Mouse (Mus musculus) embryonic facial prominence, embryonic 12.5 days (tissue): ENCODE data around the gene Slit3. TPM values are rescaled to one million over a fixed set of nuclear protein-coding genes. Genes with fewer than 3 reads are reported as not detected.

Experiments used
- ATAC-seq: fragments of 200-750 bp; cut with Nextera tagmentation; 2 replicates; pipeline ENCODE4 v1.8.0; 2017; ENCODE audit not compliant: insufficient number of reproducible peaks, insufficient read depth, low FRiP score, low TSS enrichment
- H3K27ac ChIP-seq: fragments of 300-500 bp; sonication (generic); 2 replicates; pipeline ENCODE4 v1.5.1; 2016; ENCODE audit warnings: mild to moderate bottlenecking
- H3K27me3 ChIP-seq: fragments of 300-500 bp; sonication (generic); 2 replicates; pipeline ENCODE4 v1.6.1; 2016; ENCODE audit warnings: mild to moderate bottlenecking, moderate library complexity
- H3K36me3 ChIP-seq: fragments of 300-500 bp; sonication (generic); 2 replicates; pipeline ENCODE4 v1.6.1; 2016; ENCODE audit warnings: mild to moderate bottlenecking
- H3K4me1 ChIP-seq: fragments of 300-500 bp; sonication (generic); 2 replicates; pipeline ENCODE4 v1.6.1; 2016
- H3K4me2 ChIP-seq: fragments of 300-500 bp; sonication (generic); replicated peaks from 2 replicates; pipeline ENCODE4 v1.6.1; 2016; ENCODE audit warnings: mild to moderate bottlenecking, moderate library complexity
- H3K4me3 ChIP-seq: fragments of 300-500 bp; sonication (generic); 2 replicates; pipeline ENCODE4 v1.5.1; 2016; ENCODE audit warnings: mild to moderate bottlenecking
- H3K9ac ChIP-seq: fragments of 300-500 bp; sonication (generic); 2 replicates; pipeline ENCODE4 v1.6.1; 2016; ENCODE audit warnings: mild to moderate bottlenecking, moderate library complexity
- H3K9me3 ChIP-seq: fragments of 300-500 bp; sonication (generic); 2 replicates; pipeline ENCODE4 v1.6.1; 2016; ENCODE audit warnings: mild to moderate bottlenecking, moderate library complexity
- WGBS: fragments of 180-500 bp; shearing (Covaris S2); methylation state at CpG from one replicate; pipeline ENCODE4 v1.1.7; 2016; 5-methylcytosine and 5-hydroxymethylcytosine counted together
- polyA plus RNA-seq: library from polyadenylated mRNA; unstranded; fragments of >200 nt; fragmentation: Nextera tagmentation; extraction: Ambion mirVana; gene quantifications from 2 replicates; pipeline ENCODE4 v1.2.1, GENCODE M21; 2016

Slit3 gene
- polyA plus RNA-seq, 1 experiment from 2014 or later: 33.5 TPM

DNA sequence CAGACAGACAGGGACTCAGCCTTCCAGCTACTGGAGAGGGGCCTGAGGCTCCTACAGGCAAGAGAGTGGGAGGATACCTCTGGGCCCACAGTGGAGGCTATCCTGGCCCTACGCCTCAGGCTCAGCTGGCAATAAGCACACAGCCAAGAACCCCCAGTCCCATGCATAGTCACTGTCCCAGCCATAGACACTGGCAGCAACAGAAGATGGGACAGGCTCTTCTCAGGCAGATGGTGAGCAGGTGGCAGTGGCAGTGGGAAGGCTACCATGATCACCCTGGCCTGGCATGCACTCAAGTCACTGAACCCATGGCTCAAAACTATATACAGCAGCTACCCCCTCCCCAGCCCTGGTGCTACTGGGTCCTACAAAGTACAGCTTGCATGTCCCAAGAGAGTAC, 547.7 kb downstream of the Slit3 start:
- no peak overlapping the region for H3K9ac ChIP-seq
- H3K4me1 ChIP-seq: no peaks in the 10 kb centered on the region
- no peak overlapping the region for H3K4me2 ChIP-seq
- no peaks in the 10 kb centered on the region for H3K9me3 ChIP-seq
- H3K27me3 ChIP-seq: no peaks in the 10 kb centered on the region
- 73% methylated on average over 1 of the region's 1 CpGs for WGBS
- peaks cover 7% of the 10 kb centered on the region; the same call in 1 of the 2 replicates for H3K36me3 ChIP-seq
- H3K27ac ChIP-seq: no peak overlapping the region
- ATAC-seq: no peak
- no peak overlapping the region for H3K4me3 ChIP-seq

DNA sequence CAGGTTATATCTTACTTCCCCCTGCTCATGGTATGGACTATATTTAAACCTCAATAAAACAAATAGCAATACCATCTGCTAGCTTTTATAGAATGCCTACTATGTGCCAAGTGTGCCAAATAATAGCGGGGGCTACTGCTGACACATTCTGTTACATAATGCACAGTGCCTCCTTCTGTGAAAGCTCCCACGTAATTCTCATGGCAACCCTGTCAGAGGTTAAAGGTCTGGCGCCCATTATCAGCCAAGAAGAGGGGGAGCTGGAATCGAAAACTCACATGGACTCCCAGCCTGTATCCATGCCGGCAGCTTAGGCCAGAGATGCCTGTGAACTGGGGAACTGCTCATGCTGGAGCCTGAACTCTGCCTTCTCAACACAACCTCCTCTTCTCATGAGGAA, 548.5 kb downstream of the Slit3 start:
- Histone ChIP-seq H3K9me3 (no peaks in the 10 kb centered on the region), H3K4me1 (no peaks in the 10 kb centered on the region), H3K27ac (no peak overlapping the region), H3K36me3 (peaks cover 7% of the 10 kb centered on the region; the same call in 1 of the 2 replicates), H3K4me2 (no peak overlapping the region), H3K4me3 (no peak overlapping the region), H3K9ac (no peak overlapping the region), H3K27me3 (no peaks in the 10 kb centered on the region)
- no peak for ATAC-seq
- WGBS: 80% methylated on average over 5 of the region's 5 CpGs

DNA sequence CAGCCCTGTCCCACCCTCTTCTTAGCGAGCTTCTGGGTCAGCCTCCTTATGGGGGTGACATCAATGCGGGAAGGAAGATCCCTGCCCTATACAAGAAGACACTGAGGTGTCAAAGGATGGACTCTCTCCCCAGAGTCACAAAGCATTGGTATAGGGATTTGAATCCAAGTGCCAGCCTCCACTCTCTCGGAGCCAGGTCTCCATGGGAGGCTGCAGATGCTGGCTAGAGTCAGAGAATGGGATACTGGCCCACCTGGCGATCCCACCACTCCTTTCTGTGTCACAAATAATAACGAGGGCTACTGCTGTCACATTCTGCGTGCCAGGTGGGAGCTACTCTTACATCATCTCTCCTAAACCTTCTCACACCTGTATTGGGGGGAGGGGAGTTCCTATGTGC, 549.2 kb downstream of the Slit3 start:
- Histone ChIP-seq H3K4me1 (no peaks in the 10 kb centered on the region), H3K36me3 (peaks cover 7% of the 10 kb centered on the region; the same call in 1 of the 2 replicates), H3K4me3 (no peak overlapping the region), H3K27me3 (no peaks in the 10 kb centered on the region), H3K27ac (no peak overlapping the region), H3K4me2 (no peak overlapping the region), H3K9me3 (no peaks in the 10 kb centered on the region), H3K9ac (no peak overlapping the region)
- WGBS: 79% methylated on average over 6 of the region's 6 CpGs
- no peak for ATAC-seq

DNA sequence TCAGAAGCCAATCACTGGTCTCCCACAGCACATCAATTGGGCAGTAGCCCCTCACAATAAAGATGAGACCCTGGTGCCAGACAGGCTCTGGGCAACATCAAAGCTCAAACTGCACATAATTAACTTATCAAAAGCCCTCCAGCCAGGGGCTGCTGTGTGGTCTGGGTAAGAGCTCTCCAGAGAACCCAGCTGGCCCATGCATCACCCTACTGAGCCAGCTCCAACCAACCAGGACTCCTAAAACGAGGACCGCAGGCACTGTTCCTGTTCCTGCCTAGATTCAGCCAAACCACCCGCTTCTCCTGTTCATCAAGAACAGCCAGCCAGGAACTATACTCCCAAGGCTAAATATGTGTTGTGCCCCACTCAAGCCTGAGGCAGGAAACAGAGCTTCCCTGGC, 549.7 kb downstream of the Slit3 start:
- no peak overlapping the region for H3K4me3 ChIP-seq
- no peaks in the 10 kb centered on the region for H3K9me3 ChIP-seq
- peaks cover 7% of the 10 kb centered on the region; the same call in 1 of the 2 replicates for H3K36me3 ChIP-seq
- ATAC-seq: no peak
- no peak overlapping the region for H3K27ac ChIP-seq
- H3K4me1 ChIP-seq: no peaks in the 10 kb centered on the region
- WGBS: 57% methylated on average over 3 of the region's 3 CpGs
- no peak overlapping the region for H3K4me2 ChIP-seq
- no peak overlapping the region for H3K9ac ChIP-seq
- no peaks in the 10 kb centered on the region for H3K27me3 ChIP-seq

DNA sequence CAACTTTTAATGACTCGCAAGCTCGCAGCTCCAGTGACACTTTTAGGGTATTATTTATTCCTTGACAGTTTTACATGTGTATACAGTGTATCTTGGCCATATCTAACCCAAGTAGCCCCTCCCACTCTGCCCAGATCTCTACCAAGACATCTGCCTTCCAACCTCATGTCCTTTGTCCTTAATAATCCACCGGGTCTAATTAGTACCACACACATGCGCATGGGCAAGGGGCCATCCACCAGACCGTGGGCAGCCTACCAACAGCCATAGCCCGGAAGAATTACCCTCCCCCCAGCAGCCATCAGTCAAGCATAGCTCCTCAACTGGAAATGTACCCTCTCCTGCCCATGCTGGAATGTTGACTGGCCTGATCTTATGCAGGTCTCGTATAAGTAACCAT, 552.0 kb downstream of the Slit3 start:
- WGBS: 90% methylated on average over 7 of the region's 7 CpGs

DNA sequence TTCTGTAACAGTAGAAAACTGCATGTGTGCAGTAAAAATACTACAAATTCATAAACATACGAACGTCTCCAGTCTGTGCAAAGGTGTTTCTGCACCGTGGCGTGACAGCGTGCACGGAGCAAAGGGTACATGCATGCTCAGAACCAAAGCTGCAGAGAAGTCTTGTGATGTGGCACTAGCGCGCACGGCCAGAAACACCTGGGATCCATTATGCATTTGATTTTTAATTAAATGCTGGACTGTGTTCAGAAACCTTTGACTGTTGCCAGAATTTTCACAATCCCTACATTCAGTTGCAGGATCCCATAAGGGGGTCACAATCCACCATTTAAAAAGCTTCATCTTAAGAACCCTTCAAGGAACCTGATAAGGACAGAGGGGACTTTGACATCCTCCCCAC, 553.2 kb downstream of the Slit3 start:
- no peak overlapping the region for H3K27ac ChIP-seq
- H3K9ac ChIP-seq: no peak overlapping the region
- no peak overlapping the region for H3K4me3 ChIP-seq
- no peaks in the 10 kb centered on the region for H3K4me1 ChIP-seq
- no peak overlapping the region for H3K4me2 ChIP-seq
- WGBS: 65% methylated on average over 9 of the region's 9 CpGs
- no peak for ATAC-seq
- H3K27me3 ChIP-seq: no peaks in the 10 kb centered on the region
- no peaks in the 10 kb centered on the region for H3K9me3 ChIP-seq
- H3K36me3 ChIP-seq: peaks cover 7% of the 10 kb centered on the region; the same call in 1 of the 2 replicates

More for the DNA sequence above, 552.0 kb downstream of the Slit3 start:
- no peak overlapping the region for H3K9ac ChIP-seq
- H3K4me3 ChIP-seq: no peak overlapping the region
- H3K27me3 ChIP-seq: no peaks in the 10 kb centered on the region
- H3K27ac ChIP-seq: no peak overlapping the region
- peaks cover 7% of the 10 kb centered on the region; the same call in 1 of the 2 replicates for H3K36me3 ChIP-seq
- ATAC-seq: no peak
- H3K4me1 ChIP-seq: no peaks in the 10 kb centered on the region
- no peaks in the 10 kb centered on the region for H3K9me3 ChIP-seq
- H3K4me2 ChIP-seq: no peak overlapping the region

DNA sequence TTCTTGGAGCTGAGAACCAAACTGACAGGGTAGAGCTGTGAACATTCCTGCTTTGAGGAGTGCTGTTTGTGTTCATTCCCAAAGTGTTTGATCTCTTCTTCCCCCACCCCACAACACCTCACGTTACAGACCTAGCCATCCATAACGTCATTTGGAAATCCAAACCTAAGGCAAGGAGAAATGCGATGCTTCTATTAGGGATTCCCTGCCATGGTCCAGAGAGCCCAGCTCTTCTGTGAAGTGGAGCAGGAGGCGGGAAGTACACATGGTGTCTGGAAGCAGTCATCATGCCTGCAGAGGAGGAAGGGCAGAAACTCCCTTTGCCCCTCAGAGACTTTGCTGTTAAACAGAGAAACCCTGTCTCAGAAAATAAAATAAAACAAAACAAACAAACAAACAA, 555.7 kb downstream of the Slit3 start:
- no peak for ATAC-seq
- H3K27me3 ChIP-seq: no peaks in the 10 kb centered on the region
- no peak overlapping the region for H3K9ac ChIP-seq
- WGBS: 41% methylated on average over 4 of the region's 4 CpGs
- no peak overlapping the region for H3K4me2 ChIP-seq
- no peak overlapping the region for H3K4me3 ChIP-seq
- H3K27ac ChIP-seq: no peak overlapping the region
- H3K4me1 ChIP-seq: no peaks in the 10 kb centered on the region
- H3K9me3 ChIP-seq: no peaks in the 10 kb centered on the region
- no peaks in the 10 kb centered on the region; the same call in 1 of the 2 replicates for H3K36me3 ChIP-seq

DNA sequence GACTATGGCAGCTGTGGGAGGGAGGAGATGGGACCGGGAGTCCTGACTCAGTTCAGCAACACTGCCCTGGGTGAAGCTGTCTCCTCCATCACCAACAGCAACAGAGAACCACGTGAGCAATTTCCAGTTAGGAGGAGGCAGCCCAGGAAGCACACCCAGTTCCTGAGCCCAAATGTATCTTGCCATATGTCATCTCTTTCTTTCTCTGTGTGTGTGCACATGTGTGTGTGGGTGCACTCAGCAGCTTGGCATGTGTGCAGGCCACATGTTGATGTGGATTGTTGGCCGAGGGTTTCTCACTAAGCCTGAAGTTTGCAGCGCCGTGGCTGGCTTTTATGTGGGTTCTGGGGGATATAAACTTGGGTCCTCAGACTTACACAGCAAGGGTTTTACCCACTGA, 559.0 kb downstream of the Slit3 start:
- H3K4me3 ChIP-seq: no peak overlapping the region
- H3K4me2 ChIP-seq: no peak overlapping the region
- H3K9ac ChIP-seq: no peak overlapping the region
- H3K27me3 ChIP-seq: no peaks in the 10 kb centered on the region
- no peaks in the 10 kb centered on the region for H3K4me1 ChIP-seq
- no peak overlapping the region for H3K27ac ChIP-seq
- no peaks in the 10 kb centered on the region for H3K9me3 ChIP-seq
- 82% methylated on average over 5 of the region's 5 CpGs for WGBS
- no peaks in the 10 kb centered on the region; the same call in 1 of the 2 replicates for H3K36me3 ChIP-seq
- no peak for ATAC-seq

DNA sequence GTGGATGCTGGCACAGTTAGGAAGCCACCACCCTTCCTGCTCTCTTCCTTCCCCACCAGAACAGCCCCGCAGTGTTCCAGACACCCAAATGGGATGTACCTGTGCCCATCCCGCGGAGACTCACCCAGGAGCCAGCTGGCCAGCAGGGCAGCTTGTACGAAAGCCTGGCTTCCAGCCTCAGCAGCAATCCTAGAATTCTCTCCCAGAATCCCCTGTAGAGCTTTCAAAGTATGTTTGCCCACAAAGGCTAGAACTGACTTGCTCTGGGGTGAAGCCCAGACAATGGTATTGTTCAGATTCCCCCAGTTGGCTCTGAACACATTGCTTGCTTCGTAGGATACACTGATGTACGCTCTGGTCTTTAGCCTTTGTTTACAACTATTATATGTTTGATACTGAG, 566.3 kb downstream of the Slit3 start:
- no peak for ATAC-seq
- H3K4me3 ChIP-seq: no peak overlapping the region
- H3K9ac ChIP-seq: no peak overlapping the region
- H3K9me3 ChIP-seq: no peaks in the 10 kb centered on the region
- H3K36me3 ChIP-seq: peaks cover 16% of the 10 kb centered on the region
- no peaks in the 10 kb centered on the region for H3K4me1 ChIP-seq
- H3K27ac ChIP-seq: no peak overlapping the region
- WGBS: 87% methylated on average over 6 of the region's 6 CpGs
- no peaks in the 10 kb centered on the region for H3K27me3 ChIP-seq
- no peak overlapping the region for H3K4me2 ChIP-seq

DNA sequence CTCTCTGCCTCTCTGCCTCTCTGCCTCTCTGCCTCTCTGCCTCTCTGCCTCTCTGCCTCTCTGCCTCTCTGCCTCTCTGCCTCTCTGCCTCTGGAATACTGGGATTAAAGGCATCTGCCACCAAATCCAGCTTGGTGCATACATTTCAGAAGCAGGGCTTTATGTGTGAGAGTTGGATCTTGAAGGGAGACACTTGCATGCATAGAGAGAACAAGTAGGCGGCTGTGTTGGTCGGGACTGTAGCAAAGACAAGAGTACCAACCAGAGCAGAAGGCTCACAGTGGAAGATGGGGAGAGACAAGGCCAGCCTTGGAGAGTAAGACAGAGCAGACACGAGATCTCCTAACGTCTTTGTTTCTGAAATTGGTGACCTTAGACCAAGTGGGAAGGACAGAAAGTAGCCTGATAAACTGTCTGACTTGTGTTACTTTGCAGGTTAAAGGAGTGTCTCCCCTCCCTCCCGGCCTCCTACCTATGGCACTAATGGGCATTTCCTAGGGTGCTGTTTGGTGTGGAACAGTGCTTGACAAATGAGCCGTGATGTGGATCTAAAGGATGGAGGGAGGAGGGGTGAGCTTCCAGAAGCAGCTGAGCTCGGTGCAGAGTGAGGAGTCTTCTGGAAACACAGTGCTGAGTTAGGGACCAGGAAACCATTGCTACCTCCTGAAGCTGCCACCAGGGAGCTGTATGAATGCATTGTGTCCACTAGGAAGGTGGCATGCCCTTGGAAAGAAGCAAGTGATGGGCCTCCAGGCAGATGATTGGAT, 569.7 kb downstream of the Slit3 start:
- WGBS: 73% methylated on average over 7 of the region's 7 CpGs
- no peaks in the 10 kb centered on the region for H3K9me3 ChIP-seq
- H3K4me3 ChIP-seq: no peak overlapping the region
- no peaks in the 10 kb centered on the region for H3K27me3 ChIP-seq
- ATAC-seq: no peak
- H3K4me2 ChIP-seq: no peak overlapping the region
- no peak overlapping the region for H3K27ac ChIP-seq
- H3K9ac ChIP-seq: no peak overlapping the region
- H3K36me3 ChIP-seq: peaks cover 16% of the 10 kb centered on the region
- H3K4me1 ChIP-seq: no peaks in the 10 kb centered on the region

DNA sequence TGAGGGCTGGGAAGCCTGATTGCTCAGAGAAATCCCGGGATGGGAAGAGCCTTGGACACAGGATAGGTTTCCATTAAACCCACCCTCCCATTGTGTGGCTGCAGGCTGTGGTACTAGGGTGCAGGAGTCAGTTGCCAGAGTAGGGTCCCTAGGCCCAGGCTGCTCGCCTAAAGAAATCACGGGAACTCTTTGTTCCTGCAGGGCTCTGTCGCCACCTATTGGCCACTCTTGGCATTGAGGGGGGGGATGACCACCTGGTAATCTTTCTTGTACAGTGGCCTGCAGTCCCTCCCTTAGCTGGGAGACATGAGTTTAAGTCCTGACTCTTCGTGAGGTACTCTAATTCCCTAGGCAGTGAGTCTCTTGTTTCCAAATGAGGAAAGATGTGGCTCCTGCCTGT, 572.1 kb downstream of the Slit3 start:
- WGBS: 7% methylated on average over 5 of the region's 5 CpGs
- Histone ChIP-seq H3K9me3 (no peaks in the 10 kb centered on the region), H3K9ac (no peak overlapping the region), H3K27me3 (no peaks in the 10 kb centered on the region), H3K36me3 (peaks cover 9% of the 10 kb centered on the region), H3K4me2 (no peak overlapping the region), H3K4me3 (no peak overlapping the region), H3K27ac (no peak overlapping the region), H3K4me1 (no peaks in the 10 kb centered on the region)
- ATAC-seq: 0 out of 2 replicates have a peak, but pooled peaks have one; percentile 60

DNA sequence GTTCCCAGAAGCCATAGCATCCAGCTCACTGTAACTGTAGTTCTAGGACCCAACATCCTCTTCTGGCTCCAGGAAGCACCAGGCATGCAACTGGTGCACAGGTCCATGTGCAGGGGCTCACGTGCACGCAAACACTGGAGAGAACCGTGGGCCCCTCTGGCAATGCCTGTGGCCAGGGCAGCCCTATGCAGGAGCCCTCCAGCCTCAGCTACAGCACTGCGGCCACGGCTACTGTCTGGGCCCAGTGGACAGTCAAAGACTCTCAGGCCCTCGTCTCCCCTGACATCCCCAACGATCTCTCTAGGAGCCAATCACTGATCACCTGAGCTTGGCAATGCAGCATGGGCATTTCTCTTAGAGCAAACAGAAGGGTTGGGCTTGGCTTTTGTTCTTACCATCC, 572.6 kb downstream of the Slit3 start:
- no peak for ATAC-seq
- H3K27ac ChIP-seq: no peak overlapping the region
- no peaks in the 10 kb centered on the region for H3K9me3 ChIP-seq
- no peak overlapping the region for H3K4me2 ChIP-seq
- no peak overlapping the region for H3K4me3 ChIP-seq
- H3K27me3 ChIP-seq: no peaks in the 10 kb centered on the region
- H3K9ac ChIP-seq: no peak overlapping the region
- H3K4me1 ChIP-seq: no peaks in the 10 kb centered on the region
- peaks cover 4% of the 10 kb centered on the region for H3K36me3 ChIP-seq
- WGBS: 81% methylated on average over 7 of the region's 7 CpGs
